Mouse (Mus musculus) megakaryocyte, embryonic 14.5 days (primary cell): ENCODE measurements around the gene Saal1. TPM values are rescaled to one million over a fixed set of nuclear protein-coding genes. Genes with fewer than 3 reads are reported as not detected.
A peak's percentile ranks its signal among the peaks of the same experiment; 100 is the strongest.
"Not testable (repeated sequence)": the region's sequence is repeated elsewhere in the genome, so short reads cannot be mapped to it uniquely, and the experiment has no call there.

Source experiments
- H3K27me3 ChIP-seq: replicated peaks from 2 replicates; pipeline ENCODE3; 2012; ENCODE audit warnings: inconsistent platforms
- H3K36me3 ChIP-seq: replicated peaks from 2 replicates; pipeline ENCODE3; 2012; ENCODE audit warnings: low read length, inconsistent platforms, mixed read lengths
- H3K4me1 ChIP-seq: 2 replicates; pipeline ENCODE4 v1.6.1; 2012; ENCODE audit warnings: inconsistent platforms
- H3K4me3 ChIP-seq: replicated peaks from 2 replicates; pipeline ENCODE3; 2012; ENCODE audit warnings: moderate library complexity, mild to moderate bottlenecking, inconsistent platforms
- H3K9me3 ChIP-seq: 2 replicates; pipeline ENCODE4 v1.6.1; 2012; ENCODE audit warnings: inconsistent platforms
- FLI1 ChIP-seq: IDR thresholded peaks from 2 replicates; pipeline ENCODE4 v1.6.1; 2012; ENCODE audit warnings: low read length, inconsistent platforms, mixed read lengths
- GATA1 ChIP-seq: IDR thresholded peaks from 3 replicates; pipeline ENCODE4 v1.6.1; 2012; ENCODE audit warnings: mixed read lengths, low read length, inconsistent platforms, borderline replicate concordance
- polyA plus RNA-seq: library from polyadenylated mRNA; stranded (reverse); fragments of >175 nt; gene quantifications from 2 replicates; pipeline ENCODE4 v1.2.3, GENCODE M21; 2012; ENCODE audit warnings: low replicate concordance; ENCODE audit not compliant: insufficient read depth

Gene Saal1
- polyA plus RNA-seq: 2.7 TPM in 1 of 2 replicates, not detected in the other

DNA sequence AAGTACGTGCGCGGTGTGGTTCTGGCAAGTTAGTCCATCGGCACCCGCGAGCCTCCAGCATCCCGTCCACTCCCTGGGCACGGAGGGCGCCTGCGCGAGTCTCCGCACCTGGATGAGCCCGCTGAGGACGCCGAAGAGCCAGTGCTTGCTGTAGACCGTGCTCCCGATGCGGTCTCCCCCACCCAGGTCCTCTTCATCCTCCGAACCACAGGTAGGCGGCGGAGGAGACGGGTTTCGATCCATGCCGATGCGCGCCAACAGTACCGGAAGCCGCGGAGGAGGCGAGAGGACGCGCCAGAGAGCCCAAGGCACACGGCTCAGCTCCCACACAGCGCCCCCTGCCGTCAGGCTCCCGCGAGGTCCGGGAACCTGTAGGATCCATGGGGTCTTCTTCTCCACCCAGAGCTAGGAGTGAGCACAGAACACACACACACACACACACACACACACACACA lies at the start of gene Saal1:
Gene Saal1 (minus strand): TSS at position 291 of the 455 bp plus-strand sequence.
- Histone ChIP-seq H3K36me3 (peaks cover 29% of the 10 kb centered on the region), H3K27me3 (no peaks in the 10 kb centered on the region), H3K4me1 (peaks cover 58% of the 10 kb centered on the region), H3K9me3 (no peaks in the 10 kb centered on the region), H3K4me3 (peak within 1 kb of the TSS; percentile 100)
- no peak for TF ChIP-seq GATA1
- peak; percentile 38; the same call in 1 of the 2 replicates for TF ChIP-seq FLI1

DNA sequence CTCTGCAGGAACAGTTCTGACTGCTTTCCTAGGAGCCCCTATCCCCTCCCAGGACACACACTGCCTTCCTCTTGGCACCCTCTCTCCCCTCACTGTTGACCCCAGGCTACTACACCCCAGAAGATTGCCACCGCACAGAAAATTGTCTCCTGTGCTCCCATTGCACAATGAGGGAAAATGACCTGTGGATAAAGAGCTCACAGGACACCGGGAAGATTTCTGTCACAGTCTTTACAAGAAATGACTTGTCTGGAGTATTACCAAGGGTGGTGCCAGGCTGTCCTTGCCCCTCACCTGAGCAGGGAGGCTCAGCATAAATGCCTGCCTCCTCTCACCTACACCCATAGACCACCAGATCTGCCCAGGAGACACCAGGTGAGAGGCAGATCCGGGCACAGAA lies 41.0 kb upstream of the Saal1 start, which contains the start of gene Saa2:
Gene Saa2 (plus strand): TSS at position 301 of the 400 bp plus-strand sequence.
- TF ChIP-seq FLI1 (no peak), GATA1 (no peak)
- Histone ChIP-seq H3K4me3 (no peak within 1 kb of the TSS), H3K27me3 (peaks cover 35% of the 10 kb centered on the region), H3K4me1 (peaks cover 52% of the 10 kb centered on the region), H3K36me3 (no peaks in the 10 kb centered on the region), H3K9me3 (no peaks in the 10 kb centered on the region)

DNA sequence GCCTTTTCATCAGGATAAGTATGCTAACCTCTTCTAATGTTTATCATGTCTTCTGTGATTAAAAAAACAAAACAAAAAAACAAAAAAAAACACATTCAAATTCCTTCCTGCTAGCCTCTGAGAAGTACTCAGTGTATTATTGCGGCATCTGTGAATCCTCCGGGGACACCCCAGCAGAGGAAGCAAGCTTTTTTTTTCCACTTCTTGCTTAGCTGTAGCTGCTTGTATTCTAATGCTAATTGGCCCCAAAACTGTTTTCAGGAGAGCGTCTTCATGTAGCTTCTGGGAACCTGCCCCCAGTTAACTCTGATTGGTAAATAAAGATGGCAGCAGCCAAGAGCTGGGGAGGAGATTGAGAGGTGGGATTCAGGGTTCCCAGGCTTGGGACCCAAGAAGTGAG lies 38.0 kb upstream of the Saal1 start:
- Histone ChIP-seq H3K27me3 (peaks cover 46% of the 10 kb centered on the region), H3K4me3 (no peak overlapping the region), H3K36me3 (no peaks in the 10 kb centered on the region), H3K9me3 (no peaks in the 10 kb centered on the region), H3K4me1 (peaks cover 25% of the 10 kb centered on the region)
- no peak for TF ChIP-seq GATA1
- TF ChIP-seq FLI1: no peak

DNA sequence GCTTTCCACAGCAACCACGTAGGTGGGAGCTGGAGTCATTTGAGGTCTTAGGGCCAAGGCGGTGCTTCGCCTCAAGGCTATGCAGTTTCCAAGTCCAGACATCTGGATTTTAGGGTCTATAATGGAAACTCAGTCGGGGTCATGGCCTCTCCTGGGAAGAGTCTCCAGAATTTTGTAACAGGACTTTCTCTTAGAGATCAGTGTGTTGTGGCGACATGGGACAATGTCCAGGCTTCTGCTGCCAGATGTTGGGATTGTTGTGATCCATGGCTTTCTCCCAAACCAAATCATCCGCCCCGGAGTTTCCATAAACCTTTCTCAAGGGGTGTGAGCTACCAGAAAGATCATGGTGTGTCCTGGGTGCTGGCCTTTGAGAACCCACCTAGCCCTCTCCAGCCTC lies 35.9 kb upstream of the Saal1 start:
- TF ChIP-seq GATA1 (no peak), FLI1 (no peak)
- no peak overlapping the region for H3K4me3 ChIP-seq
- no peaks in the 10 kb centered on the region for H3K9me3 ChIP-seq

DNA sequence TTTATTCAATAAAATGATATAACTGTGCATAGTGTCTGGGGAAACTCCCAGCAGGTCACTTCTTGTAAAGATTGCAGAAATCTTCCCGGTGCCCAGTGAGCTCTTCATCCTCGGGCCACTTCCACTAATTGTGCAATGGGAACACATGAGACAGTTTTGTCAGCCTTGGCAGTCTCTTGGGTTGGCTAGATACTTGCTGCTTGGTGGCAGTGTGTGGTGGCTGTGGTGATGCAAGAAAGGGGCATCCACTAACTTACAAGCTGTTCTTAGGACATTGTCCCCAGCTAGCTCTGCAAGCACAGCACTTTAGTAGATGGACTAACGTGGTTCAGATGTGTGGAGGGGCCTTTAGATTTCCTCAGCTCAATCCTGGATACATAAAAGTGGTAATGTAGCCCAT lies 35.3 kb upstream of the Saal1 start:
- no peaks in the 10 kb centered on the region for H3K9me3 ChIP-seq
- no peak overlapping the region for H3K4me3 ChIP-seq
- TF ChIP-seq FLI1: no peak
- no peak for TF ChIP-seq GATA1
- H3K36me3 ChIP-seq: no peaks in the 10 kb centered on the region
- H3K27me3 ChIP-seq: peaks cover 47% of the 10 kb centered on the region
- peaks cover 28% of the 10 kb centered on the region for H3K4me1 ChIP-seq

More for the DNA sequence above, 35.9 kb upstream of the Saal1 start:
- Histone ChIP-seq H3K36me3 (no peaks in the 10 kb centered on the region), H3K4me1 (peaks cover 22% of the 10 kb centered on the region), H3K27me3 (peaks cover 48% of the 10 kb centered on the region)

DNA sequence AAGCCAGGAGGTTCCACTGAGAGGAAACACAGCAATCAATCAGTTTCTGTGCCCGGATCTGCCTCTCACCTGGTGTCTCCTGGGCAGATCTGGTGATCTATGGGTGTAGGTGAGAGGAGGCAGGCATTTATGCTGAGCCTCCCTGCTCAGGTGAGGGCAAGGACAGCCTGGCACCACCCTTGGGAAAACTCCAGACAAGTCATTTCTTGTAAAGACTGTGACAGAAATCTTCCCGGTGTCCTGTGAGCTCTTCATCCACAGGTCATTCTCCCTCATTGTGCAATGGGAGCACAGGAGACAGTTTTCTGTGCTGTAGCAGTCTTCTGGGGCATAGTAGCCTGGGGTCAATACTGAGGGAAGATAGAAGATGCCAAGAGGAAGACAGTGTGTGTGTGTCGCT lies 32.4 kb upstream of the Saal1 start, which contains the start of gene Saa1:
Gene Saa1 (minus strand): TSS at position 101 of the 400 bp plus-strand sequence.
- peaks cover 26% of the 10 kb centered on the region for H3K27me3 ChIP-seq
- H3K4me1 ChIP-seq: peaks cover 46% of the 10 kb centered on the region
- H3K4me3 ChIP-seq, H3K9me3 ChIP-seq, H3K36me3 ChIP-seq: not testable (repeated sequence)

DNA sequence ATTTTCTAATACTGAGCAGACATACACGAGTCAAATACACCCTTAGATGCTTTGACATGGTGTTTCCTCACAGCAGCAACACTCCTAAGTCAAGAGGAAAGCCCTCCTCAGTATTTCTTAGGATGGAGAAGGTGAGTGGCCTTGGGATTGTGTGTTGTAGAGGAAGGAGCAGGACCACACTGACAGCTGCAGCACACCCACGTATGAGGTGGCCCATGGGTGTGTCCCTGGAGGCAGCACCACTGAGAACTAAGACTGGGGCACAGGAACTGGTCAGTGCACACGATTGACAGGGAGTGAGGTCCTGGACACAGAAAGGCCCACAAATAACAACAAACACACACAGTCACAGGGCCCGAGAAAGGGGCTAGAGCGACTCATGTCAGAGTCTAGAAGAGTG lies 29.6 kb upstream of the Saal1 start:
- not testable (repeated sequence) for H3K36me3 ChIP-seq, H3K9me3 ChIP-seq, H3K4me3 ChIP-seq
- peaks cover 20% of the 10 kb centered on the region for H3K27me3 ChIP-seq
- peaks cover 46% of the 10 kb centered on the region for H3K4me1 ChIP-seq

DNA sequence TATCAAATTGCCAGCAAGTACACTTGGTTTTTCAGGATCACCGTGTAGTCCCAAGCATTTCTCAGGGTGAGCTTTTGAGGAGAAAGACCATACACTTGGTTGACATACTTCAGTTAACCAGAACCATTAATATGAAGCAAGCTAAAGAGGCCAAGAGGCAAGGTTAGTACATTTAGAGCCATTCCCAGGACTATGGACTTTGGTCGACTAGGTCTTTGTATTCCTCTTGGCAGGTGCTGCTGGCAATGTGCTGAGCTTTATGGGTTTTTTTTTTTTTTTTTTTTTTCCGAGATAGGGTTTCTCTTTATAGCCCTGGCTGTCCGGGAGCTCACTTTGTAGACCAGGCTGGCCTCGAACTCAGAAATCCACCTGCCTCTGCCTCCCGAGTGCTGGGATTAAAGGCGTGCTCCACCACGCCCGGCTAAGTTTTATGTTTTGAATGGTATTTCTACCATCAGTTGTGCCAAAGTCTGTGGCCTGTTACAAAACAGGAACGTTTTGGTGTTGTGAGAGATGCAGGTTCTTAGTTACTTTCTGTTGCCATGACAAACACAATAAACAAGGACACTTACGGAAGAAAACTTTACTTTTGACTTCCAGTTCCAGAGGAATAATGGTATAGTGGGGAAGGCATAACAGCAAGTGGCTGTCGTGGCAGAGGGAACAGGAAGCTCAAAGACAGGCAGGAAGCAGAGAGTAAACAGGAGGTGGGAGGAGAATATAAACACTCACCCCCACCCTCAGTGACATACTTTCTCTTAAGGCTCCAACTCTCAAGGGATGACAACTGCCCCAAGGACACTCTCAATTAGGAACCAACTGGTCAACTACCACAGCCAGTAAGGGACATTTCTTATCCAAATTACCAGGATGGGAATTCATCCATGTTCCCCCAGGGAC lies 28.3 kb upstream of the Saal1 start:
- Histone ChIP-seq H3K4me1 (peaks cover 53% of the 10 kb centered on the region), H3K9me3 (no peaks in the 10 kb centered on the region), H3K4me3 (no peak overlapping the region), H3K27me3 (peaks cover 18% of the 10 kb centered on the region), H3K36me3 (no peaks in the 10 kb centered on the region)
- TF ChIP-seq FLI1 (no peak), GATA1 (no peak)

DNA sequence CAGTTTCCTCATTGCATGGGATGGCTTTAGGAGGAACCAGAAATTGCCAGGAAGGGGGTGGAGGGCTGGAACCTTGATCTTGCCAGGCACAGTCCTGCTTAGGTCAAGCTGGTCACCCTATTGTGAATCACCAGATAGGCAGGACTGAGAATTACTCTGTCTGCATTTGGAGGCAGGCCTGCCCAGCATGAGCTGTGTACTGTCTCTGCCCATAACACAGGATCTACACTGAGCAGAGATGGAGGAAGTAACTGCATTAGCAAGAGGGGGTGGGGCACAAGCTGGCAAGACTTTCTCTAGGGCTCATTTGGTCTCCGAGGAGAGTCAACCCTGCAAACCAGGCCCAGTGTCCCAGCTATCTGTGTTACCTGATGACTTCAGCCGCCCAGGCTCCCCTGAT lies 24.5 kb upstream of the Saal1 start:
- Histone ChIP-seq H3K36me3 (no peaks in the 10 kb centered on the region), H3K27me3 (peaks cover 18% of the 10 kb centered on the region), H3K4me3 (peak overlapping the region; percentile 47), H3K4me1 (peaks cover 30% of the 10 kb centered on the region), H3K9me3 (peaks cover 8% of the 10 kb centered on the region)
- TF ChIP-seq FLI1 (no peak), GATA1 (no peak)

DNA sequence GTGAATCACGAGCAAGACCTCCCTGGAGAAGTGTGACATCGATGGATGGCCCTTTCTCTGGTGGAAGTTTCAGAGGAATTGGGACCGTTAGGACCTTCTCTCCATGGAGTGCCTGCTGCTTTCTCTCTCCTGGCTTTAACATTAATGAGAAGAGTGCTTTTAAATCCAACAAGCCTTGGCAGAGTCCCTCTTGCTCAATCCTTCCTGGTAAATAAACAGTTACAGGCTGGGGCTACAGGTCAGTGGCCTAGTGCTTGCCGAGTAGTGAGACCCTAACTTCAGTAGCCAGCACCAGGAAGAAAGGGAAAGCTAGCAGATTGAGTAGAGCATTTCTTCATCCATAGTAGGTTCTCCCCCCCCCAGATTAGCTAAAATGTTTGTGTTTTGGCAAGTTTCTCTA lies 22.0 kb upstream of the Saal1 start, which contains the start of gene Saa4:
Gene Saa4 (minus strand): TSS at position 146 of the 400 bp plus-strand sequence.
- no peak for TF ChIP-seq GATA1
- no peak for TF ChIP-seq FLI1
- Histone ChIP-seq H3K27me3 (peaks cover 28% of the 10 kb centered on the region), H3K4me3 (no peak within 1 kb of the TSS), H3K36me3 (no peaks in the 10 kb centered on the region), H3K4me1 (peaks cover 11% of the 10 kb centered on the region), H3K9me3 (peaks cover 8% of the 10 kb centered on the region)
